Mouse (Mus musculus): Measurements from ENCODE around the gene Pcgf5. TPM values are rescaled to one million over a fixed set of nuclear protein-coding genes. Genes with fewer than 3 reads are reported as not detected.

Gene Pcgf5
- polyA plus RNA-seq, 1 experiment = 11.0 TPM

DNA sequence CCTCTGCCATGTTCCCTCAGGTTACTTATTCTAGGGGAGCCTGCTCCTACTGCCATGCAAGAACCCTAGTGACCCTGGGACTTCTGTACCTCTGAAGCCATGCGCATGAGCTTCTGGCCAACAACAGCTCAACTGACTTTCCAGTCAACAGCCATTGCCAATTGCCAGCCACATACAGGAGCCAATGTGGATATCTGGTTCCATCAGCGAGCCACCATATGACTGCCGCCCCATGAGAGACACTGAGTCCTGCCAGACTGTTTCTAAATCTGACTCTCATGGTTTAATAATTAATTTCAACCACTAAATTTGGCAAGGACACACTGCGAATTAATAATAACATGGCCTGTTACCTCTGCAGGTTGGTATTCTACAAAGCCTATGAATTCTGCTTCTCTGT lies 128.5 kb downstream of the Pcgf5 start:
- no peak for DNase-seq (ENCODE audit: extremely low spot score in 1 of 2, low spot score in 1 of 2)

DNA sequence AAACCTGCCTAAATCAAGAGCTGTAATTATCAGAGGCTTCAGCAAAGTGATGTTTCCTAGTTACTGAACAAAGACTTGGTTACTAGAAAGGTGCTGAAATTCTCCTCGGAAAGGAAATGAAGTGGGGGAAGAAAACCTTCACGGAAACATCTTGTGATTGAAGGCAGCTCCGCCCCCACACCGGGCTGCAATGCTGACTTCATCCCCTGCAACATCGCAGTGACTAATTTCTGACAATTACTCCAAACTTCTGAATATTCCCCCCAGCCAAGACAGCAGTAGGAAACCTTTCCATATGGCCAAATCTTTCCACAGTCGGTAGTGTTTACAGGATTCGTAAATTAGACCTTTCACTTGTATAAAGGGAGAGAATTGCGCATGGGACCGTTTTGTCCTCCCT lies 129.0 kb downstream of the Pcgf5 start:
- DNase-seq (ENCODE audit: extremely low spot score in 1 of 2, low spot score in 1 of 2) = peak; percentile 41 to 79

DNA sequence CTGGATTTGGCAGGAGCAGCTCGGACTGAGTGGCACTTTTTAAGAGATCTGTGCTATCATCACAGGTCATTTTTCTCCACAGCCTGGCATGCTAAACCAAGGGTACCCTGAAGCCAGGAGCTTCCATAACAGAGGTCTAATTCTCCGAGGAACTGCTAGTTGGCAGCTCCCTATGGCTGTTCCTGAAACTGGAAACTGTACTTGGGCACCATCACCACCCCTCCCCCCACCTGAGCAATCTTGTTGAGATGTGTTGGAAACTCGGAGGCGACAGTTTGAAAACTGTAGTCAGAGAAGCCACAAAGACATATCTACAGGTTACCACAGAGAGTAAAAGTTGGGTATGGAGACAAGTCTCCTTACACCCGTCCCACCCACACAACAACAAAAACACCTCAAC lies 129.6 kb downstream of the Pcgf5 start:
- no peak for DNase-seq (ENCODE audit: extremely low spot score in 1 of 2, low spot score in 1 of 2)

GRCm38 (mm10) chr19:36490911-36491310 lies 142.8 kb downstream of the Pcgf5 start:
- DNase-seq (ENCODE audit: extremely low spot score in 1 of 2, low spot score in 1 of 2) = peak; percentile 42 to 85

DNA sequence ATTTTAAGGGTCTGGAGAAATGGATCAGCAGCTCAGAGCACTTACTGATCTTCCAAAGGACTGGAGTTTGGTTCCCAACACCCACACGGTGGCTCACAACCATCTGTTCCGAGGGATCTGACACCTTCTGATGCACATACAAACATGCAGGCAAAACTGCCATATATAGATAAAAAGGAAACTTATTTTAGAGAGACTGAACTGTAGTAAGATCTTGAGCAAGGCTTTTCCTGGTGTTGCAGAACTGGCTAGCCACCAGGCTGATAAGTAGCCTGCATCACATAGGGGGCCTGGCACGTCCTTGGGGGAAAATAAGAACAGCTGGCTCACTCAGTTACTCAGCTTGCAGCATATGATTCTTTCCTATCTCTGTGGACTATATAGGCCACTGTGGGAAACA lies 147.4 kb downstream of the Pcgf5 start:
- DNase-seq (ENCODE audit: extremely low spot score in 1 of 2, low spot score in 1 of 2) = peak; percentile 42 to 71

GRCm38 (mm10) chr19:36496532-36496931 lies 148.4 kb downstream of the Pcgf5 start:
- no peak for DNase-seq (ENCODE audit: extremely low spot score in 1 of 2, low spot score in 1 of 2)

- DNase-seq (ENCODE audit: extremely low spot score in 1 of 2, low spot score in 1 of 2) = peak in 1 of 2 experiments; percentile 20
Observed at GRCm38 (mm10) chr19:36497067-36497466, 149.0 kb downstream of the Pcgf5 start.

GRCm38 (mm10) chr19:36497744-36498143 lies 149.6 kb downstream of the Pcgf5 start:
- no peak for DNase-seq (ENCODE audit: extremely low spot score in 1 of 2, low spot score in 1 of 2)

DNA sequence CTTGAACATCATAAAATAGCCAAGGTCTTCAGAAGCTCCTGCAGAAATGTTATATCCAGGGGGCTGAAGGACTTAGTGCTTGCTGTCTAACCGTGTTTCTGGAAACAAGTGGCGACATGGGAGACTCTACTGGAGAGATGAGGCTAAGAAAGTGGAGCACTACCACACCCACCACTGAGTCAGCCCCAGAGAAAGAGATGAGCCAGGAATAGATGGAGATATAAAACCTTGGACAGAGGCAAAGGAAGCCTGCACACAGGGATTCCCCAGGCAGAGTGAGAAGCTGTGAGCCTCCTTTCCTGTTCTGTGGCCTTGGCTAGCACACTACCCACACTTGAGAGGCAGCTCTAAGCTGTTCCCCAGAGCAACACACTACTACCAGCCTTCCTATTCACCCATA lies 156.6 kb downstream of the Pcgf5 start:
- DNase-seq (ENCODE audit: extremely low spot score in 1 of 2, low spot score in 1 of 2) = peak in 1 of 2 experiments; percentile 44

Other genes starting within 250 kb of the Pcgf5 start
- gene Ankrd1, start 228.2 kb upstream of the Pcgf5 start, polyA plus RNA-seq (2012; rRNA removed) = 0.08 TPM in 1 of 2 replicates, not detected in the other
- 15.9 and 17.0 TPM in 2 replicates for gene Hectd2, start 206.3 kb downstream of the Pcgf5 start, polyA plus RNA-seq (2012; rRNA removed)

All from frontal cortex, adult 2 months (tissue).